Mouse (Mus musculus): ENCODE results near the gene Vmn2r46. TPM values are rescaled to one million over a fixed set of nuclear protein-coding genes. Genes with fewer than 3 reads are reported as not detected.
"Not testable (repeated sequence)": the region's sequence is repeated elsewhere in the genome, so short reads cannot be mapped to it uniquely, and the experiment has no call there.

The Vmn2r46 gene
- polyA plus RNA-seq (2015; fragmentation: Nextera tagmentation; extraction: Ambion mirVana), result not detected in 2 replicates

DNA sequence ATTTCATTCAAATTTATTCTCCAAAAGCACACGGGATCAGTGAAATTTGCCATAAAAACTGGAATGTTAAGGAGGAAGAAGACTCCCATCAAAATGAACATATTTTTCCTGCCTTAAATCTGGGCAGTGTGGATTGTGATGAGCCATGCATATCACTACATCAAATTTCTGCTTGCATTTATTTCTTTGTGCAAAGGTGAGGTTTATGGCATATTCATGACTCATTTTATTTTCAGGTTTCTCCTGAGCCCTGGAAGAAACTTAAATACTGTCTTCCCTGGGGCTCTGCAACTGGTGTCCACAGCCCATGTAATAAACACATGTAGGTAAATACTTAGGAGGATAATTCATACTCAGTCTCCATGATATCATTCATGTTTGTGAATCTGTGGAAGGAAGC lies at the start of gene Vmn2r46:
TSS of gene Vmn2r46 (minus strand) at position 101 of the 400 bp plus-strand sequence.
- H3K9me3 ChIP-seq (replicated peaks); H3K4me3 ChIP-seq (replicated peaks); H3K27ac ChIP-seq; H3K4me2 ChIP-seq; H3K9ac ChIP-seq; H3K4me1 ChIP-seq; H3K36me3 ChIP-seq; ATAC-seq (replicated peaks; ENCODE audit: low FRiP score); H3K27me3 ChIP-seq: not testable (repeated sequence)
- WGBS, result no CpG with 5 or more reads among the region's 1 CpGs

Other genes with a start within 250 kb of the Vmn2r46 start
- not detected in 2 replicates for gene Vmn2r47, start 70.8 kb upstream of the Vmn2r46 start, polyA plus RNA-seq (2015; fragmentation: Nextera tagmentation; extraction: Ambion mirVana)
- not detected in 2 replicates for gene Vmn2r48, start 183.0 kb upstream of the Vmn2r46 start, polyA plus RNA-seq (2015; fragmentation: Nextera tagmentation; extraction: Ambion mirVana)
- not detected in 2 replicates for gene Vmn2r49, start 221.7 kb upstream of the Vmn2r46 start, polyA plus RNA-seq (2015; fragmentation: Nextera tagmentation; extraction: Ambion mirVana)